Mouse (Mus musculus): ENCODE results near the gene Wdr12.

The Wdr12 gene

GRCm38 (mm10) chr1:60098024-60098781 is at the start of gene Wdr12, which contains the start of gene Carf:
TSS of gene Wdr12 (minus strand) at chr1:60098645.
TSS of gene Carf (plus strand) at chr1:60098247.
- TF ChIP-seq CTCF (conservative IDR thresholded peaks at IDR 0.05; ENCODE audit: low read length) (no peak), NANOG (IDR thresholded peaks at IDR 0.05; ENCODE audit: borderline replicate concordance, low read length) (0 out of 2 replicates have a peak, but pooled peaks have one; percentile 2)
- Histone ChIP-seq H3K9me3 (ENCODE audit: low read length) (no peaks in the 10 kb centered on the region), H3K27me3 (ENCODE audit: insufficient read depth, low read length) (0 out of 2 replicates have a peak, but pooled peaks cover 4% of the 10 kb centered on the region), H3K4me1 (replicated peaks; ENCODE audit: low read depth, low read length) (peaks cover 18% of the 10 kb centered on the region), H3K36me3 (ENCODE audit: insufficient read depth, low read length) (peaks cover 25% of the 10 kb centered on the region), H3K4me3 (replicated peaks; ENCODE audit: low read length) (peak within 1 kb of the TSS; percentile 94)

DNA sequence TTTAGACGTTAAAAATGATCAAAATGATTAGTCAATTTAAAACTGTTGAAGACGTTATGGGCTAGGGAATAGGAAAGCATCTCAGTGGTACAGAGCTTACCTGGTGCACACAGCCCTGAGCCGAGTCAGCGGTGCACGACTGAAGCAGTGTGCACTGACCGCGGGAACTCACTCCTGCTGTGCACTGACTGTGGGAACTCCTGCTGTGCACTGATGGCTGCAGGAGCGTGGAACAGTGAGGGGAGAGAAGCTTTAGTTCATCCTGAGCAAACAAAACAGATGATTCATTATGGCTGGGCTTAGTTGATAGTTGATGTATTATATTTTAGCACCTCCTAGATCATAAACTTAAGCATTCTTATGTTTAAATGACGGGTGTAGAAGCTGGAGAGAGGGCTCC is 38.9 kb upstream of the Wdr12 start:
- Histone ChIP-seq H3K36me3 (ENCODE audit: insufficient read depth, low read length) (no peaks in the 10 kb centered on the region), H3K4me3 (replicated peaks; ENCODE audit: low read length) (no peak overlapping the region), H3K9me3 (ENCODE audit: low read length) (no peaks in the 10 kb centered on the region), H3K4me1 (replicated peaks; ENCODE audit: low read depth, low read length) (peaks cover 5% of the 10 kb centered on the region), H3K27me3 (ENCODE audit: insufficient read depth, low read length) (no peaks in the 10 kb centered on the region)
- TF ChIP-seq POU5F1 (IDR thresholded peaks at IDR 0.05; ENCODE audit: borderline replicate concordance, low read length) (no peak), NANOG (IDR thresholded peaks at IDR 0.05; ENCODE audit: borderline replicate concordance, low read length) (peak; percentile 80)

- H3K27me3 ChIP-seq (ENCODE audit: insufficient read depth, low read length): no peaks in the 10 kb centered on the region
- 0 out of 2 replicates have a peak, but pooled peaks cover 2% of the 10 kb centered on the region for H3K4me1 ChIP-seq (replicated peaks; ENCODE audit: low read depth, low read length)
- H3K9me3 ChIP-seq (ENCODE audit: low read length): no peaks in the 10 kb centered on the region
- H3K4me3 ChIP-seq (replicated peaks; ENCODE audit: low read length): no peak overlapping the region
- TF ChIP-seq CTCF (conservative IDR thresholded peaks at IDR 0.05; ENCODE audit: low read length) (no peak), NANOG (IDR thresholded peaks at IDR 0.05; ENCODE audit: borderline replicate concordance, low read length) (no peak), POU5F1 (IDR thresholded peaks at IDR 0.05; ENCODE audit: borderline replicate concordance, low read length) (no peak)
- H3K36me3 ChIP-seq (ENCODE audit: insufficient read depth, low read length): no peaks in the 10 kb centered on the region
Observed at GRCm38 (mm10) chr1:60117721-60118455, 19.4 kb upstream of the Wdr12 start.

DNA sequence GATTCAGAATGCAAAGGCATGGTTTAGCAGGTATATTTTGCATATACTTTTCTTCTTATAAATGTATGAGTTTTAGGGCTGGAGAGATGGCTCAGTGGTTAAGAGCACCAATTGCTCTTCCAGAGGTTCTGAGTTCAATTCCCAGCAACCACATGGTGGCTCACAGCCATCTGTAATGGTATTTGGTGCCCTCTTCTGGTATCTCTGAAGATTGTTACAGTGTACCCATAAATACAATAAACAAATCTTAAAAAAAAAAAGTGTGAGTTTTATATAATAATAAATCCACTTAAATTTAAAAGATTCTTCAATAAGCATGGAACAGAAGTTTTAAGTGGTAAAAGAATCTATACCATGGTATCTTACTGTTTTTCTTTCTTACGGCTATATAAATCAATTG is 6.1 kb upstream of the Wdr12 start:
- Histone ChIP-seq H3K36me3 (ENCODE audit: insufficient read depth, low read length) (no peaks in the 10 kb centered on the region), H3K9me3 (ENCODE audit: low read length) (no peaks in the 10 kb centered on the region), H3K27me3 (ENCODE audit: insufficient read depth, low read length) (0 out of 2 replicates have a peak, but pooled peaks cover 4% of the 10 kb centered on the region), H3K4me1 (replicated peaks; ENCODE audit: low read depth, low read length) (no peaks in the 10 kb centered on the region), H3K4me3 (replicated peaks; ENCODE audit: low read length) (no peak overlapping the region)
- TF ChIP-seq CTCF (conservative IDR thresholded peaks at IDR 0.05; ENCODE audit: low read length) (peak; percentile 29; the same call in 1 of the 2 replicates), NANOG (IDR thresholded peaks at IDR 0.05; ENCODE audit: borderline replicate concordance, low read length) (no peak), POU5F1 (IDR thresholded peaks at IDR 0.05; ENCODE audit: borderline replicate concordance, low read length) (no peak)

GRCm38 (mm10) chr1:60098839-60099238 is 394 bp upstream of the Wdr12 start:
- Histone ChIP-seq H3K9me3 (ENCODE audit: low read length) (no peaks in the 10 kb centered on the region), H3K4me3 (replicated peaks; ENCODE audit: low read length) (peak overlapping the region; percentile 94), H3K27me3 (ENCODE audit: insufficient read depth, low read length) (0 out of 2 replicates have a peak, but pooled peaks cover 4% of the 10 kb centered on the region), H3K4me1 (replicated peaks; ENCODE audit: low read depth, low read length) (peaks cover 18% of the 10 kb centered on the region), H3K36me3 (ENCODE audit: insufficient read depth, low read length) (peaks cover 20% of the 10 kb centered on the region)
- TF ChIP-seq POU5F1 (IDR thresholded peaks at IDR 0.05; ENCODE audit: borderline replicate concordance, low read length) (no peak), NANOG (IDR thresholded peaks at IDR 0.05; ENCODE audit: borderline replicate concordance, low read length) (no peak), CTCF (conservative IDR thresholded peaks at IDR 0.05; ENCODE audit: low read length) (no peak)

GRCm38 (mm10) chr1:60097277-60098023 is 995 bp downstream of the Wdr12 start:
- Histone ChIP-seq H3K27me3 (ENCODE audit: insufficient read depth, low read length) (0 out of 2 replicates have a peak, but pooled peaks cover 4% of the 10 kb centered on the region), H3K36me3 (ENCODE audit: insufficient read depth, low read length) (peaks cover 32% of the 10 kb centered on the region), H3K4me1 (replicated peaks; ENCODE audit: low read depth, low read length) (peaks cover 18% of the 10 kb centered on the region), H3K9me3 (ENCODE audit: low read length) (no peaks in the 10 kb centered on the region), H3K4me3 (replicated peaks; ENCODE audit: low read length) (peak overlapping the region; percentile 94)
- TF ChIP-seq POU5F1 (IDR thresholded peaks at IDR 0.05; ENCODE audit: borderline replicate concordance, low read length) (no peak), CTCF (conservative IDR thresholded peaks at IDR 0.05; ENCODE audit: low read length) (no peak), NANOG (IDR thresholded peaks at IDR 0.05; ENCODE audit: borderline replicate concordance, low read length) (no peak)

DNA sequence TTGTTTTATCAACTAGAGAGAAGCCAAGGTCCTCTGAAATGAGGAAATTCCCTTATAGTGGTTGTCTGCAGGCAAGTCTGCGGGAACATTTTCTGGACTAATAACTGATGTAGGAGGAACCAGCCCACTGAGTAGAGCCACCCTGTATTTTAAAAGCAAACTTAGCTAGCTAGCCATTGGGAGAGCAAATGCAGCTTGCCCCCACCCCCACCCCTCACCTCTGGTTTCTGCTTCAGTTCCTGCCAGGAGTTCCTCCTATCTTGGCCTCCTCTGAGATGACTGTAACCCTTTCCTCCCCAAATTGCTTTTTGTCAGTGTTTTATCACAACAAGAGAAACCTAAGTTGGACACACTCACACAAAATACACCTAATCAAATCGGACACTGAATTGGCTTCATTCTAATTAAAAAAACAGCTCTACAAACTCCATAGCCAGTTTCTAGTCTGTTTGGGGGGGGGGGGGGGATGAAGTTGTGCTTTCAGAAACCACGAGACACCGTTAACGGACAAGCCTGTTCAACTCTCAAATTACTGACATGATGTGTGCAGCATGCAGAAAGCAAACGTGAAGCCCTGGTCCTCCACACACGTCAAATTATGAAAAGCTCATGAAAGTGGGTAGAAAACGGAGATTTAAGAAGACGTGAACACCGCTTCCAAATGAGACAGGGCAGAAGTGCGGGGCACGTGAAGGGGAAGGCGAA is 1.7 kb downstream of the Wdr12 start:
- Histone ChIP-seq H3K9me3 (ENCODE audit: low read length) (no peaks in the 10 kb centered on the region), H3K36me3 (ENCODE audit: insufficient read depth, low read length) (peaks cover 39% of the 10 kb centered on the region), H3K27me3 (ENCODE audit: insufficient read depth, low read length) (0 out of 2 replicates have a peak, but pooled peaks cover 4% of the 10 kb centered on the region), H3K4me3 (replicated peaks; ENCODE audit: low read length) (peak overlapping the region; percentile 94), H3K4me1 (replicated peaks; ENCODE audit: low read depth, low read length) (peaks cover 18% of the 10 kb centered on the region)
- TF ChIP-seq NANOG (IDR thresholded peaks at IDR 0.05; ENCODE audit: borderline replicate concordance, low read length) (no peak), POU5F1 (IDR thresholded peaks at IDR 0.05; ENCODE audit: borderline replicate concordance, low read length) (no peak), CTCF (conservative IDR thresholded peaks at IDR 0.05; ENCODE audit: low read length) (no peak)
